Mouse (Mus musculus): Measurements from ENCODE around the gene Trafd1. TPM values are rescaled to one million over a fixed set of nuclear protein-coding genes. Genes with fewer than 3 reads are reported as not detected.

The Trafd1 gene
- 10 to 100 TPM; 45.9 to 48.0 TPM for total RNA-seq (2021)
- long read RNA-seq, experiment 1, partial matches to known transcripts = 4 of 64 reads
- long read RNA-seq, experiment 1, other reads (novel, unspliced or antisense) = 55 of 64 reads
- long read RNA-seq, experiment 2, transcript Trafd1-201 (12 exons, 2,503 nt) = major isoform, 5 of 64 reads
- long read RNA-seq, experiment 2, partial matches to known transcripts = 5 of 64 reads
- long read RNA-seq, experiment 2, other reads (novel, unspliced or antisense) = 53 of 64 reads

GRCm38 (mm10) chr5:121385461-121386119 lies at the start of gene Trafd1:
Trafd1 (minus strand) TSS chr5:121385632.
- peak; percentile 96 for DNase-seq (ENCODE audit: low spot score)

DNA sequence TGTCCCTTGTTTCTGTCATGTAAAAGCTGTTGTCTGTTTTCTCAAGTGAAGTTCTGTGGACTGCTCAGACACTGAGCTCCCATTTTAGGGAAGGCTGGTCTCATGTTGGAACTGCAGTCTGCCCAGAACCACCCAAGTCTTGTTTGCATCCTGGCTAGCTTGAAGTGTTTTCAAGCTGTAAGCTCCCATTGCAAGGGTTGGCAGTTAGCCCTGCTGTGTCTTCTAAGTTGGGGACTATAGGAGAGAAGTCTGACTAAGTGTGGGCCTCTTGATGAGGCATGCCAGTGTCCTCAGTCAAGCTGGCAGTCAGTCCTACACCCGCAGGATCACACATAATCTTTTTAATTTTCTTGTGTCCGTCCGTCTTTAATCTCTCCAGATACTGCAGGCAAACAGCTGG lies 43.5 kb upstream of the Trafd1 start:
- no peak for DNase-seq (ENCODE audit: low spot score)

DNA sequence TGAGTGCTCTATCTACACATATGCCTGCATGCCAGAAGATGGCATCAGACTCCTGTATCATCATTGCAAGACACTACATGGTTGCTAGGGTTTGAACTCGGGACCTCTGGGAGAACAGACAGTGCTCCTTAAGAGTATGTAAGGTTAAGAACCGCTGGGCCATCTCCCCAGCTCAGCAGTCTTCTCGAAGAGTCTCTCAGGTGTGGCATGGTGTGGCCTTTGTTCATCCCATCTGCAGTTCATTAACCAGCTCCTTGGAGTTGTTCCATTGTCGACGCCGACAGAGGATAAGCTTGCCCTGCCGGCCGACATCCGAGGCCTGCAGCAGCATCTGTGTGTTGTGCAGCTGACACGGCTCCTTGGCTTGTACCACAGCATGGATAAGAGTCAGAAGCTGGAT lies 37.9 kb upstream of the Trafd1 start:
- DNase-seq (ENCODE audit: low spot score) = no peak

DNA sequence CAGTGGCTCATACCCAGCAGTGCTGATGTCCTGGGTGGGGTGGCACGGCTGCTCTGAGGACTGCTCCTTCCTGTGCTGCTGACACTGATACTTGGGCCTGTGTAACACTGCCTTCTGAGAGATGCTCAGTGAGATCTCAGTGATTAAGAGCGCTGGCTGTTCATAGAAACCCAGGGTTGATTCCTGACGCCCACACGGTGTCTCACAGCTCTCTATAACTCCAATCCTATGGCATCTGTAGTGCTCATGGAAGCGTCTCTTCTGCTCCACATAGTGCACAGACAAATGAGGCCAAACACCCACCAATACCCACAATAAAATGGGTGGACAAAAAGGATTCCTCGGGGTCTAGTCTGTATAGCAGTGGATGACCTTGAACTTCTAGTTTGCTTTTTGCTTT lies 37.4 kb upstream of the Trafd1 start:
- DNase-seq (ENCODE audit: low spot score) = no peak

DNA sequence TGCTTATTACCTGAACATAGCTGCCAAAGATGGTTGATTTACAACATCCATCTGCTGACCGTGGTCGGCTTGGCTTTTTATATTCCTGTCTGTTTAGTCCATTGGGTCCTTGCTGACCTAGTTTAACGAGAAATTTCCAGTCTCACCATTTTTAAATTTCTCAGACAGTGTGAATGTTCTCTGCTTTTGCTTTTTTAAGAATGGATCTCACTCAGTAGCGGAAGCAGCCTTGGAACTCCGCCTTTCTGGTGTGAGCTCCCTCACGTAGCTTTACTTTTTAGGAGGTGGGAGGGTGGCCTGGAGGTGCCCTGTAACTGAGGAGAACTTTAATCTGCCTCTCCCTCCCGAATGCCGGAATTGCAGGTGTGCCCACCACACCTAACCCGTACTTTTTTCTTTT lies 35.3 kb upstream of the Trafd1 start:
- DNase-seq (ENCODE audit: low spot score) = no peak

DNA sequence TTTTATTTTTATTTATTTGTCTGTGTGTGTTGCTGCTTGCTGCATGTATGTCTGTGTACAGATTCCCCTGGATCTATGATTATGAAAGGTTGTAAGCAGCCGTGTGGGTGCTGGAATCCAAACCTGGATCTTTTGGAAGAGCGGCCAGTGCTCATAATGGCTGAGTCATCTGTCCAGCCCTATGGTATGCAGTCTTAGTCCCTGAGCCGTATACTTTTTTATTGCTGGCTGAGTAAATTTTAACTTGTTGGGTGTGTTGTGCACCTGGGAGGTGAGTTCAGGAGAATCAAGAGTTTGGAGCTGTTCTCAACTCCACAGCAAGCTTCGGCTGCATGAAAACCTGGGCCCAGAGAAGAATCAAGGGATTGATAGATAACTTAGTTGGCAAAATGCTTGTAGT lies 25.5 kb upstream of the Trafd1 start:
- no peak for DNase-seq (ENCODE audit: low spot score)

DNA sequence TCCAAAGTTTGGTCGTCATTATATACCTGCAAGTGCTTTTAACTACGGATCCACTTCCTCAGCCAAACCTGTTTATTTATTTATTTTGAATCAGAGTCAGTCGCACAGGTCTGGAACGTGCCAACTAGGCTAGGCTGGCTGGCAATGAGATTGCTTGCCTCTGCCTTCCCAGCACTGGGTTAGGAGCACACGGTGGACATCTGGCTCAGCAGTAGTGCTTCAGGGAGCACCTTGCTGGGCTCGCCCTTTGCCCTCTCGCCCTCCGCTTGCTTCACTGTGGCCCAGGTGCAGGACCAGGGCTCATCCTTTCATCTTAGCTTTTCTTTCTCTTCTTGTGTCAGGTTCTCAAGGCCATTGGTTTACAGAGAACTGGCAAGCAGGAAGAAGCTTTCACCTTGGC lies 22.4 kb upstream of the Trafd1 start:
- DNase-seq (ENCODE audit: low spot score) = no peak

DNA sequence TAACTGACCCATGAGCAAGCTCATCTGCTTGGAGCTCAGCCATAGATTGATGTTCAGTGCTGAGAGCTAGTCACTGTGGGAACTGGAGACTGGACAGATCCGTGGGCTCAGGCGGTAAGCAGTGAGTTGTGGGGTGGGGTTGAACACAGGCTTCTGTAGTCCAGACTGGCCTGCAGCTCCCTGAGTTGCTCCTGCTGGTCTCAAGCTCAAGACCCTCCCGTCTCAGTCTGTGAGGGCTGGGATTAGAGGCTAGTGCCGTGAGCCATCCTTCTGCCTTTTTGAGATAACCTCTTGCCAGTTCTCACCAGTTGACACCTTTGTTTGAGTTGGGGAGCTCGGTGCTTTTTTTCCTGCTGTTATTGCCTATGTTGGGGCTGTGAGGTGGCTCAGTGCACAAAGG lies 15.4 kb upstream of the Trafd1 start:
- DNase-seq (ENCODE audit: low spot score) = no peak

DNA sequence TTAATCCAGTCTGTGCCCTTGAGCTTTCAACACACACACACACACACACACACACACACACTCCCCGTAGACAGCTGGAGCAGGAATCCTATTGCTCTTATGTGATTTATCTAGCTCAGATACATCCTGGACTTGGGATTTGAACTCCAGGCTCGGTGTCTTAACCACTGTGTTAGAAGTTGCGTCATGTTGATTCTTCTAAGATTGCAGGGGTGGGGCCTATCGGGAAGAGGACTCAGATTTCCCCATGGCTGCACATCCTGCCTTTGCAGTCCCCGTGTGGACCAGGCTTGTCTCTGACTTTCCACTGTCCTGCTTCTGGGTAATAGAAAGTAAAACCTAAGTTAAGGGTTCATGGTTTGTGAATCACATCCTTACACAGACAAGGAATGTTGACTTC lies 14.6 kb upstream of the Trafd1 start:
- DNase-seq (ENCODE audit: low spot score) = no peak

- DNase-seq (ENCODE audit: low spot score) = no peak
Observed at GRCm38 (mm10) chr5:121399540-121399939, 14.1 kb upstream of the Trafd1 start.

DNA sequence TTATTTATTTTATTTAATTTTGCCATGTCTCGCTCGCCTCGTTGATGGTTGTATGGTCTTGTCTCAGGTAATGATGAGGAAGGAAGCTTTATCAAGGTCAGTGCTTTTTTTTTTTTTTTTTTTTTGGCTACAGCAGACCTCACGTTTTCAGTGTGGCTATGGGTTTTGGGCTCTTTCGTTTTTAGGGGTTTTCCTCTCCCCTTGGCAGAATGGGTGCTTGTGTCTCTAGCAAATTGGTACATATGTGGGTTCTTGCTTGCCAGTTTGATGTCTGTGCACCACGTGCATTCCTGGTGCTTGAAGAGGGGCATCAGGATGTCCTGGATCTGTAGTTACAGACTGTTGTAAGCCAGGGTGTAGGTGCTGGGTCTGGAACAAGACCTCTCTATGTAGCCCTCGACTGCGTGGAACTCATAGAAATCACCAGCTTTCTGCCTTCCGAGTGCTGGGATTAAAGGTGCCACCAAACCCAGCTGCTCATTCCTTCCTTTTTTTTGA lies 13.6 kb upstream of the Trafd1 start:
- DNase-seq (ENCODE audit: low spot score) = no peak

DNA sequence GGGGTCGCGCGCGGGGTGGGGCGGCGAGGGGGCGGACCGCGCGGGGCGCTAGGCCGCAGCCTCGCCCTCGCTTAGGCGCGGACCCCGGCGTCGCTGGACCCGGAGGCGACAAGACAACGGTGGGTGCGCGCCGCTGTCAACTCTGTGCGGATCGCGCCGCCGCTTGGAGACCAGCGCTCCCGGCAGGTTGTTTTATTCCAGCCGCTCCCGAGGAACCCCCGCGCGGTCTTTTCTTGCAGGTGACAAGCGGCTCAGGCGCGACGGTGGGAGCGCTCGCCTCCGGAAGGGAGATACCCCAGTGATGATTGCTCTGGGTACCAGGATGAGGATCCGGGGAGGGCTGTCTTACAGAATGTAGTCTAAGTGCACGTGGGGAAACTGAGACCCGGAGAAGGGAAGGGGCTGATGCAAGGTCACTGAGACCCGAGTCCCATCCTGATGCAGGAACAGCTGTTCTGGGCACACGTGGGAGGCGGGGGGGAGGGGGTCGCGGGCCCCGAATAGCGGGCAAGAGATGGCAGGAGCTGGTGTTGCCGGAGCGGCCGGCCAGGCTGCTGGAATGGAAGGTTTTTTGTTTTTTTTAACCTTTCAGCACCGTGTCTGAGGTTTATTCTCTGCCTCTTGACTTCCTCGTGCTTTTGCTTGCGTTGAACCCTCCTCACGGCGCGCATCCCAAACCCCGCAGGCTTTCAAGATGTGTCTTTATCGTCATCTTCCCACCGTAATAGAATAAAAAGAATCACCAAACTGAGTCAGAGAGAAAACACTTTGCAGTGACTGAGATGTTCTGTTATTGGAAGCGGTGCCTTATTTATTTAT lies 12.9 kb upstream of the Trafd1 start:
- DNase-seq (ENCODE audit: low spot score) = no peak

DNA sequence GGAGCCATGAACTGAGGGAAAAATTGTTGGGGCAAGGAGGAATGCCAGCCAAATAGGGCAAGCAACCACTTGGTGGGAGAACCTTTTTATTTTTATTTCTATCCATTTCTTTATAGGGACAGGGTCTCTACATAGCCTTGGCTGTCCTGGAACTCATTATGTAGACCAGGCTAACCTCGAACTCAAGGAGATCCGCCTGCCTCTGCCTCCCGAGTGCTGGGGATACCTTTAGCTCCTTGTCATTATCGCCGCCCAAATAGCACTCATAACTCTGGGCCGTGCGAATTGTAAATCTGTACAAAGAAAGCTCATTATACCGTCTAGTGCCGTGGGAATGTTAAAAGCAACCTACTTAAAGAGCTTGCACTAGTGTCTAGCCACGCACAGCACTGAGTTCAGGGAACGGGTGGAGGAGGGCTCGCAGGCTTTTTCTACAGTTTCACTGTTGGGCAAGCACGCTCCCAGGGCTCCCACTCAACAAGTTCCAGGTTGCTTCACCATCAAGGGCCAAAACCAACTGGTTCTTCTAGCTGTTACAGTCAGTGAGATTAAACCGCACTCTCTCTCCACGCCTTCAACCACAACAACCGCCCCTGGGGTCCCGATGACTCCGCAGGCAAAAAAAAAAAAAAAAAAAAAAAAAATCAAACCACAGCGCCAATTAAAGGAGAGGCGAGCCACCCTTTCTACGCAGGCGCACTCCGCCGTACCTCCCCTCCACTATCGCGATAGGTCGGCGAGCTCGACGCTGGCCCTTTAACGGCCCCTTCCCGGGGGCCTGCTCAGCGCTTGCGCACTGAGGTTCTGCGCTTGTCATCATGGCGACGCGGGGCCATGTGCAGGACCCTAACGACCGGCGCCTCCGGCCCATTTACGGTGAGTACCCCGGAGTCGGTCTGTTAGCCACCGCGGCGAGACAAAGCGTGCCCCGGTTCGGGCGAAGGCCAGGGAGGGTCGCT lies 12.0 kb upstream of the Trafd1 start, which contains the start of gene Naa25:
Gene Naa25, plus strand, starts transcription at position 750 of the 959 bp plus-strand sequence.
- DNase-seq (ENCODE audit: low spot score) = peak; percentile 96

DNA sequence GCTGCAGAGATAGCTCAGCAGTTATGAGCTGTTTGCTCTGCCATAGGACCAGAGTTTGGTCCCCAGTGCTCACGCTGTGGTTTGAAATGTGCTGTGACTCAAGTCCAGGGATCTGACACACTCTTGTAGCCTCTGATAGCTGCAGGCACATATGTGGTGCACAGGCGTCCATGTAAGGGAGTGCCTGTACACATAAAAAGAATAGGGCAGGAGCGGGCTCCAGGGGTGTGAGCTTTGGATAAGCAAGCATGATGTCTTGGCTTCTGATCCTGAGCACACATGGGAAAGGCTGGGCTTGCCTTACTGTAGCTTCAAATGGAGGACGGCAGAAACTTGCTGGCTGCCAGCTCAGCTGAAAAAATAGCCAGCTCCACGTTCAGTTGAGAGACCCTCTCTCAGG lies 10.2 kb upstream of the Trafd1 start:
- DNase-seq (ENCODE audit: low spot score) = no peak

- no peak for DNase-seq (ENCODE audit: low spot score)
Observed at GRCm38 (mm10) chr5:121393402-121393801, 8.0 kb upstream of the Trafd1 start.

DNA sequence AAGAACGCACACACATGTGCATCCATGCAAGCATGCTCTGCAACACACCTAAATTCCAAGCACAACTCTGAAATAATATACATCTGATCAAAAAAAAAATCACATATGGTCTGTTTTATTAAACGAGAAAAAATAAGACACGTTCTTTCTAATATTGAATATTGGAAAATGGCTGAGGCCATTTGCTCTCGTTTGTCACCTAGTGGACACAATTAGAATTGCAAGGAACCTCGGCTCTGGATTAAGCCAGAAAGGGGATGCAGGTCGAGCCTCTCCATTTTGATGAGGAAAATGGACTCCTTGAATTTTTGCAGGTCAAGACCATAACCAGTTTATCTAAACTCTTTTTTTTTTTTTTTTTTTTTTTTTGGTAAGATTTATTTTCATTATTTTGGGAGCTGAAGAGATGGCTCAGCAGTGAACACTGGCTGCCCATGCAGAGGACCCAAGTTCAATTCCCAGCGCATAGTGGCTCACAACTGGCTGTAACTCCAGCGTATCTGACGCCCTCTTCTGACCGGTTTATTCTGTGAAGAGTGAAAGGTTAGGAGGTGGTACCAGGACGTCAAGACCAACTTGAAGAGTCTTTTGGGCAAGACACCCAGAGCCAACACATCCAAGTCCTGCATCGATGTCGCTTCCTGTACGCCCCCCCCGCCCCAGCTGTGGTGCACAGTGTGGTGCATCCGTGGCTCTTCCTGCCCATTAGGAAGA lies 7.4 kb upstream of the Trafd1 start:
- peak; percentile 63 for DNase-seq (ENCODE audit: low spot score)

DNA sequence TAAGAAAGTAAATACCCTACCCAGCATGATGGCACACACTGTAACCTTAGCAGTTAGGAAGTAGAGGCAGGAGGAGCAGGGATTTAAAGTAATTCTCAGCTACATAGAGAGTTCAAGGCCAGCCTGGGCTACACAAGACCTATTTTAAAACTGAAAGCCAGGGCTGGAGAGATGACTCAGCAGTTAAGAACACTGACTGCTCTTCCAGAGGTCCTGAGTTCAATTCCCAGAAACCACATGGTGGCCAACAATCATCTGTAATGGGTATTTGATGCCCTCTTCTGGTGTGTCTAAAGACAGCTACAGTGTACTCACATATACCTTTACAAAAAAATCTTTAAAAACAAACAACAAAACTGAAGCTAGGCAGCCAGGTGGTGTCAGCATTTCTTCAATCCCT lies 4.3 kb upstream of the Trafd1 start:
- no peak for DNase-seq (ENCODE audit: low spot score)

- peak; percentile 34 for DNase-seq (ENCODE audit: low spot score)
Observed at GRCm38 (mm10) chr5:121389106-121389505, 3.7 kb upstream of the Trafd1 start.

DNA sequence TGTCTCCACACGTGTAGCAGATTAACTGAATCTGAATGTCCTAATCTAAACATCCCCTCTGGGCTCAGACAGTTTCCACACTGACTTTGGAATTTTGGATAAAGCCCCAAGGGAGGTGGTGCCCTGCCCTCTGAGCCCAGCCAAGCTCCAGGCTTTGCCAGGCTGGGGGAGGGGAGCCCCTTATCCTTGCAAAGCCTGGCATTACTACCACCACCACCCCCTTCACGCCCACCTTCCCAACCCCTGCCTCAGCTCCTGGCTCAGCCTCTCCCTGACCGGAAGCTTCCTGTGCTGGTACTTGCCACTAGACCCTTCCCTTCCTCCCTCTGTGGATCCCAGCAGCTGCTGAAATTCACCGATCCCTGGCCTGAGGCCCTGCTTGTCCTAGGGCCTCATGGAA lies 1.7 kb upstream of the Trafd1 start:
- no peak for DNase-seq (ENCODE audit: low spot score)

GRCm38 (mm10) chr5:121386120-121386909 lies 883 bp upstream of the Trafd1 start:
- DNase-seq (ENCODE audit: low spot score) = no peak

Data from gastrocnemius, adult 18-20 months (tissue).